Mouse (Mus musculus) left cerebral cortex, postnatal 14 days (tissue): ENCODE results near the gene Gng12. TPM values are rescaled to one million over a fixed set of nuclear protein-coding genes. Genes with fewer than 3 reads are reported as not detected.
"Not testable (repeated sequence)": the region's sequence is repeated elsewhere in the genome, so short reads cannot be mapped to it uniquely, and the experiment has no call there.

ENCODE experiments used
- DNase-seq, 2 experiments: peaks; one replicate each; pipeline ENCODE4 v3.0.0; 2021 to 2022; ENCODE audit warnings: low spot score in 2 of 2, mixed read lengths in 1 of 2
- intact Hi-C: fragments of 180-260 bp; cut with DNase I; formaldehyde crosslinking; loops from one replicate; pipeline ENCODE4 v1.15.1; 2025
- total RNA-seq, 2 experiments: library from RNA; stranded (reverse); gene quantifications; 2 replicates each; pipeline ENCODE4 v1.2.3; 2021

Gng12 gene
- total RNA-seq, 2 experiments from 2014 or later = 76.0 to 84.7 TPM

GRCm38 (mm10) chr6:66945004-66945356 lies 48.8 kb downstream of the Gng12 start:
- intact Hi-C loops = no loop called here
- no peak for DNase-seq

DNA sequence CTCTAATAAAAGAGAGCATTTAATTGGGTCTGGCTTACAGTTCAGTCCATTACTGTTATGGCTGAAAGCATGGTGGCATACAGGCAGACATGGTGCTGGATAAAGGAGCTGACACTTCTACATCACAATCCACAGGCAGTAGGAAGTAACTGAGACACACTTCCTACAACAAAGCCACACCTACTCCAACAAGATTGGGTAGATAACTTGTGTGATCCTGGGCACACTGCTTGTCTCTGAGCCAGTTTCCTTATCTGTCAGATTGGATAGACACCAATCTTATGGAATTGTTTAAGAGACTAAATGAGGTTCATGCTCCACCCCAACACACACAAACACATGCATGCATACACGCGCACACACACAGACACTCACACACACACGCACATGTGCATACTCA lies 51.9 kb downstream of the Gng12 start:
- intact Hi-C loops = no loop called here
- DNase-seq = no peak

- DNase-seq = no peak
- intact Hi-C loops = no loop called here
Measured at GRCm38 (mm10) chr6:66948848-66949247, 52.7 kb downstream of the Gng12 start.

DNA sequence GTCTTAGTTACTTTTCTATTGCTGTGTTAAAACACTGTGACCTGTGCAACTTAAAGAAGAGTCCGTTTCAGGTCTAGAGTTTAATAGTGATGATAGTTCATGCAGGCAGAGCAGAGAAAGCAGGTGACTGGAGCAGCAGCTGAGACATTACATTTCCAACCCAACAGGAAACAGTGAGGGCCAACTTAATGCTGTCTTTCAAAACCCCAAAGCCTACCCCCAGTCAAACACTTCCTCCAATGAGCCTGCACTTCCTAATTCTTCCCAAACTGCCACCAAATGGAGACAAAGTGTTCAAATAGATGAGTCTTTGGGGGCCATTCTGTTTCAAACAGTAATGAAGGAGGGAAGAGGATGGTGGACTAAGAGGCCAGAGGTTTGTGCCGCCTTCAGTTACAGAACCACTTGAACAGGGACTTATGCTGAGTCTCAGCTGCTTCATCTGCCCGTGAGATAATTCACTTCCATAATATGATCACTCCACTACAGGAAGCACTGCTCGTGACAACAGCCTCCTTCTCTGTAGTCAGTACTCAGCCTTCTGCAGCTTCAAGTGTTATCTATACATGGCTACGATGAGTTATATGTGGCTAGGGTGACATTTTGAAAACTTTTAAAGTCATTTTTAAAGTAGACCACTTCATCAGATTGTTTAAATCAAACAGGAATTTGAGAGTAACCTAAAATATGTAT lies 55.7 kb downstream of the Gng12 start:
- DNase-seq = no peak
- intact Hi-C loops = loop anchor here (5.0 kb wide), 1 partner anchor 110 kb away; no protein-coding TSS in a partner anchor

GRCm38 (mm10) chr6:66953951-66954519 lies 57.8 kb downstream of the Gng12 start:
- DNase-seq = no peak
- intact Hi-C loops = loop anchor here (5.0 kb wide), 1 partner anchor 112 kb away; no protein-coding TSS in a partner anchor

DNA sequence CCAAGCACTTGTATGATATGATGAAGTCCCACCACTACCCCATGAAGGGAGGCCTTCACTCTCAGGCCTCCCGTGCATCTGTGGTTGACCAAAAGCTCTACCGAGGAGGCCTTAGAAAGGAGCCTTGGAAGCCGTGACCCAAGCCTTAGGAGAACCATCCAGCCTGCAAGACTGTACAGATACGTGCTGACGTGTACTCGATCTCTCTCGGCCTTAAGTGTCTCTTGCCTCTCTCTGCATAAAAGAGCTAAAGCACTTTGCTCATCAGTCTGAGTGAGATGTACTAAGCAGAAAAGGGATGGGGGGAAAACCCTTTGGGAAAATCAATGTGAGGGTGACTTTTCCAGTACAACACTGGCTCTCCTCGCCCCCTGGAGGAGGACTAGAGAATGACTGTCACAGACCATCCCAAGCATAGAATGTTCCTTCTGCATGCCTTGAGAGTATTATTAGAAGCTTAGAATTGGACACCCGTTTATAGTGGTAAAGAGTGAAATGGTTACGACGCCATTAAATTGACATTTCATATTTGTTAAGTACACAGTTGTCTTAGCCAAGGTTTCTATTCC lies 59.0 kb downstream of the Gng12 start:
- intact Hi-C loops = no loop called here
- peak; percentile 32 to 43 for DNase-seq

GRCm38 (mm10) chr6:66958466-66959235 lies 62.5 kb downstream of the Gng12 start:
- intact Hi-C loops = no loop called here
- no peak for DNase-seq

GRCm38 (mm10) chr6:66962582-66963043 lies 66.4 kb downstream of the Gng12 start:
- peak; percentile 51 to 67 for DNase-seq
- intact Hi-C loops = loop anchor here (5.0 kb wide), 1 partner anchor 355 kb away; no protein-coding TSS in a partner anchor

DNA sequence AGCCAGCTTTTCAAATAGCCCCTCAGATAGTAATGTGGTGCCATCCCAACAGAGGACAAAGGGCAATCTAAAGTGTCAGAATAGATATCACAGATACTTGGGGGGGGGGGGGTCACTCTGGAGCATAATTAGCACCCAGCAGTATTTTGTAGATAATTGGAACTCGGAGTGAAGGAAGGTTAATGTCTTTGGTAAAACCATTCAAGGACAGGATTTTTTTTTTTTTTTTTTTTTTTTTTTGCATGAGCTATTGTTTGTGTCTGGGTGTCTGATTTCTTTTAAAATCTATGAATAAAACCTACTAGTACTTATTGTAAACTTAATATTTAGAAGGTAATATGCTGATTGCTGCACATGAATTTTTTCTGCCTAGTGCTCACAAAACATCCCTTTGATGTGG lies 66.9 kb downstream of the Gng12 start:
- no peak for DNase-seq
- intact Hi-C loops = loop anchor here (5.0 kb wide), 1 partner anchor 354 kb away; no protein-coding TSS in a partner anchor

- intact Hi-C loops = loop anchor here (2.0 to 5.0 kb wide), 2 partner anchors 195 to 354 kb away; no protein-coding TSS in a partner anchor
- not testable (repeated sequence) for DNase-seq
Measured at GRCm38 (mm10) chr6:66963651-66964050, 67.5 kb downstream of the Gng12 start.

DNA sequence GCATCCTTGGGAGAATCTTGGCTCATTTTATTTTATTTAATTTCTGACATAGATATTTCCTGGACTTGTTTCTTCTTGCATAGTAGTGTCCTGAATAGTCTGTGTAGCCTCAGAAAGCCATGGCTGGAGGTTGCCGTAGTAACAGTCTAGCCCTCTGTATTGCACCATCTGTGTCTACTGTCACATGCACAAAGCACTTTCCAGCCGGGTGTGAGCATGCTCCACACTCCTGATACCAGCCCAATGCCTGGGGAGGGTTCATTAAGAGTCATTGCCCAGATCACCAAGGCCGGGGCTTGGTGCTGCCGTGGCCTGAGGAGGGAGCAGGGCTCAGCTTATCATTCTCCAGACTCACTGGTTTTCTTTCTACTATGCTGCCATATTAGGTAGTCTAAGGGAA lies 68.0 kb downstream of the Gng12 start:
- intact Hi-C loops = loop anchor here (2.0 to 5.0 kb wide), 2 partner anchors 195 to 353 kb away; no protein-coding TSS in a partner anchor
- DNase-seq = no peak

DNA sequence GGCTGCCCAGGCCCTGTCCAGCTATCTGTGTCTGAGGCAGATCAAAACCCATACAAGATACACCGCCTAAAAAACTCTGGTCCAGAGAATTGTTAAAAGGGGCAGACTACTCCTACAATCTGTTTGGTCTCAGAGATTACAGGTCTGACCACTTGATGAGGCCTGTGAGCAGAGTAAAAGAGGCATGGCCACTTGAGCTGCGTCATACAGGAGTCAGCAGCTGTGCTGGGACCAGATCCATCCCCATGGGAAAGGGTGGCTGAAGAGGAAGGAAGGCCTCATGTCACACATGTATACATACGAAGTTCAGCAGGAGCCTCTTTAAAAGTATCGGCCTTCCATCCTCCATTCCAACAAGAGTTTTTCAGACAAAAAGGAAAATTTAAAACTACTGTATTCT lies 69.0 kb downstream of the Gng12 start:
- DNase-seq = no peak
- intact Hi-C loops = loop anchor here (2.0 kb wide), 1 partner anchor 194 kb away; no protein-coding TSS in a partner anchor

DNA sequence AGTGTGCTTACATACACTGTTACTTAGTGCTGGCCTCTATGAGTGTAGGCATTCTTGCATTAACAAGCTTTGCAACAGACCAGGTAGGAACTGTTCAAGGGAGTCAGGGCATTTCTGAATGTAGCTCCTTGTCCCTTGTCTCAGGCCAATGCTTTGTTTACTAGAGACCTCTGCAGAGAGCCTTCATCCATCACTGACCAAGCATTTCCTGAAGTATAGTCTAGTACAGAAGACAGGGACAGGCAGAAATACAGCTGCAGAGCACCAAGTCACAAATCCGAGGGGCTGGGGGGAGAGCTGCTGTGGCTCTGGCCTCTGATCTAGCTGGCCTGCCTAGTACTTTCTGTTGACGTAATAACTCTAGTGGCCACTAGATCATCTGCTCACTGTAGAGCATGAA lies 71.6 kb downstream of the Gng12 start:
- intact Hi-C loops = no loop called here
- DNase-seq = no peak

GRCm38 (mm10) chr6:66969446-66969845 lies 73.2 kb downstream of the Gng12 start:
- intact Hi-C loops = no loop called here
- no peak for DNase-seq

GRCm38 (mm10) chr6:66972300-66972699 lies 76.1 kb downstream of the Gng12 start:
- intact Hi-C loops = no loop called here
- no peak for DNase-seq

DNA sequence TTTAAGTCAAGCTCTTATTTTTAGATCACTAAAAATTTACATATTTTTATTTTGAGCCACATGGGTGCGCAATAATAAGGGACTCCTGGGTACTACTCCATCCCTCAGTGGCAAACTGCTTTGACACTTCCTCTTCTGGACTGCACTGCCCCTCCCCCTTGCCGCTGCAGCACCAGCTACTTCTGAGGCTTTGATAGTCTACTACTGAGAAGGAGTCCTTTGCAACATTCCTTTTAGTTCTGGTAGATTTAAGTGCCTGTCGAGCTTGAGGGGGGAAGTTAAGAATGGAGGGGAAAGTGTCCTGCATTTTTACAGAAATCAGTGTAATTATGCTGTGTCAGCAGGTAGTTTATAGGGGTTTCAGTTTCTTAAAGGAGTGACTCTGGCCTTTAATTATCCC lies 77.0 kb downstream of the Gng12 start:
- DNase-seq = no peak
- intact Hi-C loops = no loop called here

DNA sequence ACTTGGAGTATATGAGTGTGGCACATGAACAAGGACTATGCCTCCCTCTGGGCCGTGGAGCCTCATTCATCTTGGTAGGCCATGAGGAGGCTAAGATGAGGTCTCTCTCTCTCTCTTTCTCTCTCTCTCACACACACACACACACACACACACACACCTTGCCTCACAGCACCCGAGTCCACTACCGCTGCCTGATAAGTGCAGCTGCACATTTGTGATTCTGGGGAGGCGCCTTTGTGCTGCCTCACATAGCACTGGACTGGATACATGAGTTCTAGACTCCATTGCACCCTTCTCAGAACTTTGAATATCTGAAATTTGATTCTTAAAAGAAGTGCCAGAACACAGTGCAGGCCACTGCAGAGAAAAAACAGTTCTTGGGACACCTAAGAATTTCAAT lies 79.3 kb downstream of the Gng12 start:
- DNase-seq = no peak
- intact Hi-C loops = no loop called here

GRCm38 (mm10) chr6:66979197-66979596 lies 83.0 kb downstream of the Gng12 start:
- intact Hi-C loops = no loop called here
- DNase-seq = no peak

GRCm38 (mm10) chr6:66980040-66980439 lies 83.8 kb downstream of the Gng12 start:
- no peak for DNase-seq
- intact Hi-C loops = no loop called here

DNA sequence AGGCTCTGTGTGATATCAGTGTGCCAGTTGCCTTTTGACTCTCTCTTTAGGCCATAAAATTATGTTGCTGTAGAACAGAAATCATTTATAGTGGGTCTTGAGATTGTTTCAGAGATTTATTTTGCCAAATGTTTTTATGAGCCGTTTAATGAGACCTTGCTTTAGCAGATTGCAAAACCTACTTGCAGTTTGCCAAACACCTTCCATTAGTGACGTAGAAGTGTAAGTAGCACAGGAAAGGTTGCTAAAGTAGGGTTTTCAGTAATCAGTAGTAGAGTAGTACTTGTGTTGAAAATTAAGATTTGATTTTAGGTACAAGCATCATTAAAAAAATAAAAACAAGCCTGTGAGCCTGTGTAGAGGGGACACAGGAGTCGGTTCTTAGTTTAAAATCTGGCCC lies 85.2 kb downstream of the Gng12 start:
- DNase-seq = no peak
- intact Hi-C loops = no loop called here
